Mouse (Mus musculus) hematopoietic stem cell, adult 5-6 weeks (primary cell): Measurements from ENCODE around the gene Gm14295. TPM values are rescaled to one million over a fixed set of nuclear protein-coding genes. Genes with fewer than 3 reads are reported as not detected.
"Not testable (repeated sequence)": the region's sequence is repeated elsewhere in the genome, so short reads cannot be mapped to it uniquely, and the experiment has no call there.

ENCODE experiments used
- ATAC-seq, 2 experiments: fragments of 125-278 bp in 1 of 2; replicated peaks in 1 of 2; 2 replicates each; pipeline ENCODE4 v1.8.0; 2016 to 2017; ENCODE audit warnings: inconsistent platforms in 2 of 2, mild to moderate bottlenecking in 2 of 2, moderate number of reproducible peaks in 2 of 2, low read depth in 1 of 2, moderate TSS enrichment in 1 of 2; ENCODE audit not compliant: low FRiP score in 2 of 2, poor library complexity in 2 of 2, severe bottlenecking in 2 of 2, insufficient read depth in 1 of 2, low TSS enrichment in 1 of 2
- total RNA-seq: library from RNA; stranded (forward); fragments of 172-1452, 232-1000 nt; gene quantifications from 2 replicates; pipeline ENCODE4 v1.2.3, GENCODE M21; 2017

Gene Gm14295
- 1.5 and 10.6 TPM in 2 replicates for total RNA-seq

DNA sequence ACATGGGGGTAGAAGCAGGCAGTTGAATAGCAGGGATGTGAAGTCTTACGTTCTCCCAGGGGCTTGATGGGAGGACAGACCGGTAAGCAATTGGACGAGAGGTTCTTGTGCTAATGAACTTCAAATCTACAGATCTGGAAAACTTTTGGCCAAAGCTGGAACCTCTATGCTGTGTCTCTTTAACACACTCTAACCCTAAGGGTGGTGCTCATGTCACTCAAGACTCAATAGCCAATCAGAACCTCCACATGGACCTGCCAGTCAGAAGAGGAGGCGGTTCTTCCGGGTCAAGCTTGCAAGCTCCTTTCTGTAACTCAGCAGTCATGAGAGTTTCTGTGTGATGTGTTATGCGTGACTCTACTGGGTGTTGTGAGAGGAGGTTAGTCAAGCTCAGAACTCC is at the start of gene Gm14295:
TSS of gene Gm14295 (plus strand) at position 301 of the 400 bp plus-strand sequence.
- ATAC-seq = not testable (repeated sequence)

DNA sequence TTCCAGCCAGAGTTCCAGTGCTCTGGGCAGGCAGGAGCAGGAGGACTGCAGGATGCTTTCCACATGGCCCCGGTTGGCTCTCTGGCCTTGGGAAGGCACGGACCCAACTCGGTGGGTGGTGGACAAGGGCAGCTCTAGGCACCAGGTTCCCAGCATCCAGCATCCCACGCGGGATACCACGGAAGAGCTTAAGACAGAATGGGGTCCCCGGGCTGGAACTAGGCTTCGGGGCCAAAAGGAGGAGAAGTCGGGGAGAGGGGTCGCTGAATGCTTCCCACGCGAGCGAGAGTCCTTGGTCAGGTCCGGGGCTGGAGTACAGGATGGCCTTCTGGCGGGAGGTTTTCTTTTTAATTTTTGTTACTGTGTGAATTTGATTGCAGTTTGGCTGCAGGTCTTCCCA is 373 bp downstream of the Gm14295 start:
- not testable (repeated sequence) for ATAC-seq

DNA sequence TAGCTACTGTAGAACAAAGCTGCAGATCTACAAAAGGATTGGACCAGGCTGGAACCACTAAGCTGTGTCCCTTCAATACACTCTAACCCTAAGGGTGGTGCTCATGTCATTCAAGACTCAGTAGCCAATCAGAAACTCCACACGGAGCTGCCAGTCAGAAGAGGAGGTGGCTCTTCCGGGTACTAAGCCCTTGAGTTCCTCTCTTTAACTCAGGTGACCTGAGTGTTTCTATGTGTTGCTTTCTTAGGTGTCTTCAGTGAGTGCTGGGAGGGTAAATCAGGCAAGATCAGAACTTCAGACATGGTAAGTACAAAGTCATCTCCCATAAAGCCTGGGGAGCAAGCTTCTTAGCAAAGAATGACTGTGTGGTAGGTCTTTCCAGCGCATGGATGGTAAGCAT is 32.4 kb downstream of the Gm14295 start, which contains the start of gene Gm14408:
TSS of gene Gm14408 (plus strand) at position 301 of the 400 bp plus-strand sequence.
- not testable (repeated sequence) for ATAC-seq

Other genes starting within 250 kb of the Gm14295 start
- 10.1 TPM in 1 of 2 replicates, not detected in the other for gene Gm14308, start 162.3 kb upstream of the Gm14295 start, total RNA-seq
- 6.9 and 18.6 TPM in 2 replicates for gene Zfp973, start 128.1 kb upstream of the Gm14295 start, total RNA-seq
- 16.3 and 24.4 TPM in 2 replicates for gene Gm14305, start 90.3 kb upstream of the Gm14295 start, total RNA-seq
- not detected in 2 replicates for gene Gm14408, start 32.5 kb downstream of the Gm14295 start, total RNA-seq
- 11.2 and 19.2 TPM in 2 replicates for gene Gm14296, start 129.2 kb downstream of the Gm14295 start, total RNA-seq
- gene Gm14419, start 202.3 kb downstream of the Gm14295 start, total RNA-seq = 1.0 and 8.9 TPM in 2 replicates